Mouse (Mus musculus) gonadal fat pad, adult 2 months (tissue): Measurements from ENCODE around the gene Gm8660. TPM values are rescaled to one million over a fixed set of nuclear protein-coding genes. Genes with fewer than 3 reads are reported as not detected.
"Not testable (repeated sequence)": the region's sequence is repeated elsewhere in the genome, so short reads cannot be mapped to it uniquely, and the experiment has no call there.

Experiments used
- DNase-seq: peaks from one replicate; pipeline ENCODE4 v3.0.0-alpha.2; 2012; ENCODE audit warnings: low read depth
- polyA plus RNA-seq: library from polyadenylated mRNA; depleted of rRNA; stranded (reverse); fragments of >200 nt; gene quantifications from 2 replicates; pipeline ENCODE4 v1.2.3, GENCODE M21; 2012; rRNA removed

The Gm8660 gene
- not detected in 2 replicates for polyA plus RNA-seq

- not testable (repeated sequence) for DNase-seq
Measured at GRCm38 (mm10) chr7:22370939-22371338, at the start of gene Gm8660. Gm8660 (minus strand) TSS chr7:22371039.

- not testable (repeated sequence) for DNase-seq
Measured at GRCm38 (mm10) chr7:22413283-22413682, 42.4 kb upstream of the Gm8660 start, which contains the start of gene Vmn1r148. Vmn1r148 (plus strand) TSS chr7:22413583.

GRCm38 (mm10) chr7:22329617-22330016 lies 41.2 kb downstream of the Gm8660 start, which contains the start of gene Gm4187:
Gm4187 (minus strand) TSS chr7:22329717.
- DNase-seq, result not testable (repeated sequence)

Other genes starting within 250 kb of the Gm8660 start
- not detected in 2 replicates for gene Gm10666, start 236.3 kb downstream of the Gm8660 start, polyA plus RNA-seq
- gene Vmn1r142, start 207.0 kb downstream of the Gm8660 start, polyA plus RNA-seq, result not detected in 2 replicates
- not detected in 2 replicates for gene Vmn1r143, start 181.7 kb downstream of the Gm8660 start, polyA plus RNA-seq
- not detected in 2 replicates for gene Gm8653, start 169.8 kb downstream of the Gm8660 start, polyA plus RNA-seq
- gene Gm8453, start 141.6 kb downstream of the Gm8660 start, polyA plus RNA-seq, result not detected in 2 replicates
- gene Gm4187, start 41.3 kb downstream of the Gm8660 start, polyA plus RNA-seq, result not detected in 2 replicates
- not detected in 2 replicates for gene Vmn1r148, start 42.5 kb upstream of the Gm8660 start, polyA plus RNA-seq
- gene Vmn1r149, start 67.2 kb upstream of the Gm8660 start, polyA plus RNA-seq, result not detected in 2 replicates
- gene Gm10665, start 93.0 kb upstream of the Gm8660 start, polyA plus RNA-seq, result not detected in 2 replicates
- gene Vmn1r151, start 128.6 kb upstream of the Gm8660 start, polyA plus RNA-seq, result not detected in 2 replicates
- not detected in 2 replicates for gene Vmn1r152, start 151.9 kb upstream of the Gm8660 start, polyA plus RNA-seq
- gene Gm8677, start 163.8 kb upstream of the Gm8660 start, polyA plus RNA-seq, result not detected in 2 replicates
- not detected in 2 replicates for gene Gm4201, start 194.3 kb upstream of the Gm8660 start, polyA plus RNA-seq
- gene Gm4565, start 217.1 kb upstream of the Gm8660 start, polyA plus RNA-seq, result not detected in 2 replicates